Mouse (Mus musculus): ENCODE data around the gene March2. TPM values are rescaled to one million over a fixed set of nuclear protein-coding genes. Genes with fewer than 3 reads are reported as not detected.

The March2 gene
- total RNA-seq, 2 experiments from 2014 or later = 81.5 to 82.1 TPM

GRCm38 (mm10) chr17:33649781-33650475, 68.5 kb downstream of the March2 start:
- intact Hi-C loops (cut with DNase I) = no loop called here
- DNase-seq (ENCODE audit: extremely low spot score in 1 of 2, low spot score in 2 of 2) = no peak

- DNase-seq (ENCODE audit: extremely low spot score in 1 of 2, low spot score in 2 of 2) = peak in 1 of 2 experiments; percentile 27
- intact Hi-C loops (cut with DNase I) = no loop called here
These were observed 73.4 kb downstream of the March2 start for GRCm38 (mm10) chr17:33645073-33645472.

- intact Hi-C loops (cut with DNase I) = no loop called here
- DNase-seq (ENCODE audit: extremely low spot score in 1 of 2, low spot score in 2 of 2) = no peak
These were observed 74.4 kb downstream of the March2 start for GRCm38 (mm10) chr17:33644068-33644467.

- intact Hi-C loops (cut with DNase I) = no loop called here
- no peak for DNase-seq (ENCODE audit: extremely low spot score in 1 of 2, low spot score in 2 of 2)
These were observed 78.7 kb downstream of the March2 start for GRCm38 (mm10) chr17:33639743-33640142.

- intact Hi-C loops (cut with DNase I) = no loop called here
These were observed 80.8 kb downstream of the March2 start, which contains the start of gene Pram1 for GRCm38 (mm10) chr17:33637516-33638276. Gene Pram1 (plus strand): TSS chr17:33638056.

GRCm38 (mm10) chr17:33637038-33637437, 81.4 kb downstream of the March2 start:
- intact Hi-C loops (cut with DNase I) = no loop called here
- DNase-seq (ENCODE audit: extremely low spot score in 1 of 2, low spot score in 2 of 2) = peak; percentile 40 to 56

More at GRCm38 (mm10) chr17:33637516-33638276, 80.8 kb downstream of the March2 start, which contains the start of gene Pram1:
- no peak for DNase-seq (ENCODE audit: extremely low spot score in 1 of 2, low spot score in 2 of 2)

Other genes starting within 250 kb of the March2 start
- 10 to 100 TPM; 35.9 to 37.2 TPM for gene Adamts10, start 194.5 kb downstream of the March2 start, total RNA-seq (2021)
- gene Myo1f, start 163.0 kb downstream of the March2 start, total RNA-seq (2021) = 1 to 10 TPM; 1.4 to 1.8 TPM
- 10 to 100 TPM; 46.5 to 47.5 TPM for gene Zfp414, start 89.6 kb downstream of the March2 start, total RNA-seq (2021)
- gene Pram1, start 80.6 kb downstream of the March2 start, total RNA-seq (2021) = under 1 TPM; 0.26 to 0.47 TPM
- gene Hnrnpm, start 31.8 kb downstream of the March2 start, total RNA-seq (2021) = 100 to 1,000 TPM; 113 to 115 TPM
- 100 to 1,000 TPM; 336 to 350 TPM for gene Rab11b, start 41.9 kb upstream of the March2 start, total RNA-seq (2021)
- 1 to 10 TPM; 5.2 to 9.1 TPM for gene Angptl4, start 63.2 kb upstream of the March2 start, total RNA-seq (2021)
- gene Kank3, start 91.8 kb upstream of the March2 start, total RNA-seq (2021) = 10 to 100 TPM; 37.9 to 38.2 TPM
- 100 to 1,000 TPM; 861 to 875 TPM for gene Rps28, start 105.9 kb upstream of the March2 start, total RNA-seq (2021)
- 100 to 1,000 TPM; 225 to 228 TPM for gene Ndufa7, start 105.9 kb upstream of the March2 start, total RNA-seq (2021)
- gene Cd320, start 124.4 kb upstream of the March2 start, total RNA-seq (2021) = 10 to 100 TPM; 24.1 to 26.4 TPM
- not detected for gene Gm7029, start 155.2 kb upstream of the March2 start, total RNA-seq (2021)
- gene Kifc1, start 172.0 kb upstream of the March2 start, total RNA-seq (2021) = 1 to 10 TPM; 3.9 to 7.1 TPM
- 1 to 10 TPM; 1.2 TPM for gene Platr17, start 186.5 kb upstream of the March2 start, total RNA-seq (2021)
- 10 to 100 TPM; 26.5 to 28.1 TPM for gene Daxx, start 190.7 kb upstream of the March2 start, total RNA-seq (2021)
- 10 to 100 TPM; 33.0 to 34.7 TPM for gene Tapbp, start 197.2 kb upstream of the March2 start, total RNA-seq (2021)
- 10 to 100 TPM; 35.0 to 35.8 TPM for gene Zbtb22, start 197.2 kb upstream of the March2 start, total RNA-seq (2021)
- 10 to 100 TPM; 67.1 to 68.4 TPM for gene Rgl2, start 210.9 kb upstream of the March2 start, total RNA-seq (2021)
- 10 to 100 TPM; 89.2 to 96.1 TPM for gene Pfdn6, start 221.7 kb upstream of the March2 start, total RNA-seq (2021)
- 10 to 100 TPM; 20.5 to 20.9 TPM for gene Wdr46, start 222.0 kb upstream of the March2 start, total RNA-seq (2021)
- 1 to 10 TPM; 5.2 to 9.8 TPM for gene B3galt4, start 232.8 kb upstream of the March2 start, total RNA-seq (2021)
- 10 to 100 TPM; 71.3 to 77.5 TPM for gene Vps52, start 237.1 kb upstream of the March2 start, total RNA-seq (2021)
- gene Rps18, start 237.3 kb upstream of the March2 start, total RNA-seq (2021) = 100 to 1,000 TPM; 440 to 443 TPM